Mouse (Mus musculus) liver, postnatal 0 days (tissue): Measurements from ENCODE around the gene Tram1l1.

Source experiments
- CTCF ChIP-seq: sonication (generic); IDR thresholded peaks from 2 replicates; pipeline ENCODE4 v1.5.1; 2016; ENCODE audit warnings: antibody characterized with exemption, low read depth
- EP300 ChIP-seq: IDR thresholded peaks from 2 replicates; pipeline ENCODE4 v1.6.1; 2016; ENCODE audit warnings: antibody characterized with exemption, low read depth, mild to moderate bottlenecking

DNA sequence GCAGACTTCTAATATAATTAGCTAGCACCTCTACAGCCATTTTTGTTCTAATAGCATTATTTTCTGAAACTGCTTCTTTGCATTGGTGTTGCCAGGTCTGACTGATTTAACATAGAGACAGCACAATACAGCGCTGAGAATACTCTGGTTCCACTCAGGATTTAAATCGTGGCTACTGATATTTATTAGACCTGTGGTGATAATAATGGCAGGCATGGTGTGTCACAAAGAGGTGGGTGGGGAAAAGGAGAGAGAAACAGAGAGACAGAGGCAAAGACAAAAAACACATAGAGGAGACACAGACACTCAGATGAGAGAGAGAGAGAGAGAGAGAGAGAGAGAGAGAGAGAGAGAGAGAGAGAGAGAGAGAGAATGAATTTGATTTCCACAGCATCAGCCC is 257 bp upstream of the Tram1l1 start:
- no peak for TF ChIP-seq CTCF
- no peak for TF ChIP-seq EP300
